Mouse (Mus musculus): ENCODE measurements at regions not wholly inside any gene's neighbourhood (a gene's known extent, or its start where the extent isn't known, plus 50 kb on each side); places are given as distances from the start of the nearest gene placed in this dataset.

GRCm38 (mm10) chr7:133469106-133469505 is 132.9 kb downstream of the Tex36 start:
- no peak for DNase-seq (ENCODE audit: low spot score in 2 of 2)

DNA sequence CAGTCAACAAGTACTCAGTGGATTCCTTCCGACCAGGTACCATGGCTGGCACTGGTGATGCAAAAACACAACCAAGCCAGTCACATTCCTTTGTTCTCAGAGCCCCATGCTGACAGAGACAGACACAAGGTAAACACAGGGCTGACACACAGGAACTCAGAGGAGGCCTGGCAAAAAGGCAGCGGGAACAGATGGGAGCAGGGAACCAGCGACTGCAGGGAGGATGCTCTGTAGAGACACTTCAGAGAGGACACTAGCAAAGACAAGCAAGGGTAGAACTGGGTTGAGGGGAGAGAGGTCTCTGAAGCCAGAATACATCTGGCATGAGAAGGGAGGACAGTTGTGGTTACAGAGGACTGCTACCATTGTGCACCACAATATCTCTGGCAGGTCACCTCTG is 133.6 kb downstream of the Tex36 start:
- DNase-seq (ENCODE audit: low spot score in 2 of 2) = no peak

DNA sequence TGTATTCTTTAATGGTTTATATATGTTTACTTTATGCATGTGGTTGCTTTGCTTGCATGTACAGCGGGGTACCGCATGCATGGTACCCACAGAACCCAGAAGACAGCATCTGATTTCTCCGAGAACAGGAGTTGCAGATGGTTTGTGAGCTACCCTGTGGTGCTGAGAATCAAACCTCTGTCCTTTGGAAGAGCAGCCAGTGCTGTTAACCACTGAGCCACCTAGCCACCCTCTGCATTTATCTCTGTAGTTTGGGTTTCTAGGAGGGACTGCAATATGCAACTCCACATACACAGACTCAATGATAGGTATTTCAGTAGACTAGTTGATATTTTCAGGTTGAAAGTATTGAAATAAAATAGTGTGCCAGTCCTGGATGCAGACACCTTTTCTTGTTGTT is 134.4 kb downstream of the Tex36 start:
- no peak for DNase-seq (ENCODE audit: low spot score in 2 of 2)

DNA sequence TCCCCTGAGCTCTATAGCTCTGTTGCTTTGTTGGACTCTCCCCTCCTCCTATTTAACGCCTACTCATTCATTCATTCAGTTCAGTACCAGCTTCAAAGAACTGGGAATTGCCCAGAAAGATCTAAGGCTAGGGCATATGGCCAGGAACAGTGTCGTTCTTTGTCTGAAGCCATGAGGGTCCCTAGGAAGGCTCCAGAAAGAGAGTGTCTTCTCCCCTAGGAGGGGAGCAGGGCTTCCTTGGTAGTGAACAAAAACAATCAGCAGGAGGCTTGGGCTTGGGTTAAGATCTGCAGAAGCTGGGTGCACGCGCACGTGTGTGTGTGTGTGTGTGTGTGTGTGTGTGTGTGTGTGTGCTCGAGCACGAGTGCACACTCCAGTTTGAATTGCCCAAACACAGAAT is 142.7 kb downstream of the Tex36 start:
- no peak for DNase-seq (ENCODE audit: low spot score in 2 of 2)

GRCm38 (mm10) chr7:133457436-133458324 is 144.3 kb downstream of the Tex36 start:
- DNase-seq (ENCODE audit: low spot score in 2 of 2) = no peak

GRCm38 (mm10) chr7:133450246-133450645 is 151.7 kb downstream of the Tex36 start:
- DNase-seq (ENCODE audit: low spot score in 2 of 2) = no peak

DNA sequence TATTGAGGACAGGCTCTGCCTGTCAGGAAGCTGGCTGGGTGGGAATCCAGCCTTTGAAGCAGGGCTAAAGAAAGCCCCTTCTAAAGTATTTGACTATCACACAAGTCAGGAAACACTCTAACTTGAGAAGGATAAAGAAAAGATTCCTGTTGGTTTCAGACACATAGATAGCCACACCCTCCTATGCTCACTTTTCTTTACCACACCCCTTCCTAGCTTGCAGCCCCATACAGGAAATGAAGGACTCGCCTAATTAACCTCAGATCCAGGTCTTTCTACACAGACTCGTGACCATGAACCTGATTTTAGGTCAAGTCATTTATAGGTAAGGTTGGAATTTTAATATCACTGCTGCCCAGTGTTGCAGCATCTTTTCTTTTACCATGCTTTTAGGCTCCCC is 154.9 kb downstream of the Tex36 start:
- no peak for DNase-seq (ENCODE audit: low spot score in 2 of 2)

GRCm38 (mm10) chr7:133441661-133442060 is 160.3 kb downstream of the Tex36 start:
- DNase-seq (ENCODE audit: low spot score in 2 of 2) = no peak

GRCm38 (mm10) chr7:133441169-133441568 is 160.8 kb downstream of the Tex36 start:
- DNase-seq (ENCODE audit: low spot score in 2 of 2) = no peak

GRCm38 (mm10) chr7:133440711-133441110 is 161.2 kb downstream of the Tex36 start:
- no peak for DNase-seq (ENCODE audit: low spot score in 2 of 2)

DNA sequence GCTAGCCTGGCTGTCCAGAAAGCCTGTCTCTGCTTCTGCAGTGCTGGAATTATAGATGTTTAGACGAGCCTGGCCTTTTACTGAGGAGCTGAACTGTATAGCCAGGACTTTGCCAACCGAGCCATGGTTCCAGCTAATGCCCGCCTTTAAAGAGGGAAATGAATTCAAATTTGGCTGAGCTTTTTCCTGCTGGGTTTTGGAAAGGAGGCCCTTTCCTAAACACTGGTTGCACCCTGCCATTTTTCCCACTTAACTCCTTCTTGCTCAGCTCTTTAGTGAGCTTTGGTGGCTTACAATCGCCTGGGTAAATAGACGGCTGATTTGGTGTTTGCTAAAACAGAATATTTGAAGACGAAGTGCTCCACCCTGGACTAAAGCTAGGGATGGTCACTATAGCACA is 161.9 kb downstream of the Tex36 start:
- no peak for DNase-seq (ENCODE audit: low spot score in 2 of 2)

DNA sequence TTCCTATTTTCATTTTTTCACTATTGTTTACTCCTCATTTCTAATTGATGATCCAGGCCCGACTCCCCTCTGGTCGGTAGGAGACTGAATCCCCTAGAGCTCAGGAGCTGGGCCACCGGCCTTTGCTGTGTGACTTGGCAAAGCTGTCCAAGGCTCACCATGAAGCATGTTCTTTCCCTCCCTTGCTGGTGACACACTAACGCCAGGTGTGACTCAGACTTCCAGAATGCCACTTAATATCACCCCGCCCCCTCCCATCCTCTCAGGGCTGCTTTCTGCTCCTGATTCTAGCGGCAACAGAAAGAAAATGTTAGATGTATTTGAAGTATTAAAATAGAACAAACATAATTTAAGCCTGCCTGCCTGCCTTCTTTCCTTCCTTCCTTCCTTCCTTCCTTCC is 163.3 kb downstream of the Tex36 start:
- DNase-seq (ENCODE audit: low spot score in 2 of 2) = no peak

- no peak for DNase-seq (ENCODE audit: low spot score in 2 of 2)
Observed at GRCm38 (mm10) chr7:133437866-133438265, 164.1 kb downstream of the Tex36 start.

DNA sequence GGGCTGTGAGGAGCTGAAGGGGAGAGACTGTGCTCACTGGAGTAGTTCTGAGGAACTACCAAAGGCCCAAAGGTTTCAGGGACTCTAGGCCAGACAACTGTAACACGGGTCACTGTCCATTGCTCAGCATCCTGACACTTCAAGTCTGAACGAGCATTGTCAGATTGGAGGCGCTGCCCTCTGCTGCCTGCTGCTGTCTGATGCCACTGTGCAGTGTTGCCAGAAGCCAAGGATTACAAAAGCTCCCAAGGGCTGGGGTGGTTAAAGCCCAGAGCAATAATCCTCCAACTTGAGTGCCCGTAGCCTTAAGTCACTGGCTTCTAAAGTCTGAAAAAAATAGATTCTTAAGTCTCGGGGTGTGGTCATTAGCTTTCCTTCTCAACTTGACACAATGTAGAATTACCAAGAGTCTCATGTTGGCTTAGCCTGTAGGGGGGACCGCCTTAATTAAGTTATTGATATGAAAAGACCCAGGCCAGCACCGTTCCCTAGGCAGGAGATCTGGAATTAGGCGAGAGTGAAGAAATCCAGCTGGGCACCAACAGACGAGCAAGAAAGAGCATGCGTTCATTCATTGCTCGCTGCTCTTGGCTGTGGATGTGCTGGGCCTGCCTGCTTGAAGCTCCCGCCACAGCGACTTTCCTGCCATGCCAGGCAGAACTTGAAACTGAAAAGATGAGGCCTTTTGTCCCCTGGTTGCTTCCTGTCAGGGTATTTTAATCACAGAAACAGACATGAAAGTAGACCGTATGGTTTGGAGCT is 166.2 kb downstream of the Tex36 start:
- no peak for DNase-seq (ENCODE audit: low spot score in 2 of 2)

GRCm38 (mm10) chr7:133434027-133434820 is 167.7 kb downstream of the Tex36 start:
- DNase-seq (ENCODE audit: low spot score in 2 of 2) = no peak

- DNase-seq (ENCODE audit: low spot score in 2 of 2) = no peak
Observed at GRCm38 (mm10) chr7:133432343-133432742, 169.6 kb downstream of the Tex36 start.

DNA sequence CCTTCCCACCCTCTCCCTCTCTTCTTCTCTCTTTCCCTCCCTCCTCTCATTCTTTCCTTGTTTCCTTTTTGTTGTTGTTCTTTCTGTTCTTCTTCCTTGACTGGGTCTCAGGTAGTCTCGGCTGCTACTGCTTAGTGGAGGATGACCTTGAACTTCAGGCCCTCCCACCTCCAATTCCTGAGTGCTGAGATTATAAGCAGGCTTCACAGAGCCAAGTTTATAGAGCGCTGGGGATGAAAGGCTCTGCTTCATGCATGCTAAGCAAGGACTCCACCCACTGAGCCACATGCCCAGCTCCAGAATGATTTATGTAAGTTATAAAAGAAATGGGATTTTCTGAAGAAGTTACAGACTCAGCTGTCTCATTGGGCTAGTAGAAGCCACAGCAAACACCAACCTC is 199.9 kb downstream of the Tex36 start:
- DNase-seq (ENCODE audit: low spot score in 2 of 2) = no peak

GRCm38 (mm10) chr7:133400691-133401090 is 201.3 kb downstream of the Tex36 start:
- no peak for DNase-seq (ENCODE audit: low spot score in 2 of 2)

DNA sequence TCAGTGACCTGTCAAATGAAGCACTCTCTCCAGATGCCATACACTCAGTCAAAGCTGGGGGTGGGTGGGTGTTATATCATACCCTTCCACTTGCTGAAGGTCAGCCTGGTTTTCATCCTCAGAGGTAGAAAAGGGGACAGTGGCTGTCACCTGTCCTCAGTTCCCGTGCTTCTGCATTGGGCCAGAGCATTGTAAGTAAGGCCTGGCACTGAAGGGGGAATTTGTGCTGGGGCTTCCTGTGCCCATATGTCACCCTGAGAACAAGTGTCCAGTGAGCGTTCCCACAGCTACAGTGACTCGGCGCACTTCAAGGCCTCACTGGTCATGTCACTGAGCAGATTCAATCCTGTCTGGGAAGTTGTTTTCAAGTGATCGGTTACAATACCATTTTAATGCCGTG is 213.2 kb downstream of the Tex36 start:
- DNase-seq (ENCODE audit: low spot score in 2 of 2) = no peak

DNA sequence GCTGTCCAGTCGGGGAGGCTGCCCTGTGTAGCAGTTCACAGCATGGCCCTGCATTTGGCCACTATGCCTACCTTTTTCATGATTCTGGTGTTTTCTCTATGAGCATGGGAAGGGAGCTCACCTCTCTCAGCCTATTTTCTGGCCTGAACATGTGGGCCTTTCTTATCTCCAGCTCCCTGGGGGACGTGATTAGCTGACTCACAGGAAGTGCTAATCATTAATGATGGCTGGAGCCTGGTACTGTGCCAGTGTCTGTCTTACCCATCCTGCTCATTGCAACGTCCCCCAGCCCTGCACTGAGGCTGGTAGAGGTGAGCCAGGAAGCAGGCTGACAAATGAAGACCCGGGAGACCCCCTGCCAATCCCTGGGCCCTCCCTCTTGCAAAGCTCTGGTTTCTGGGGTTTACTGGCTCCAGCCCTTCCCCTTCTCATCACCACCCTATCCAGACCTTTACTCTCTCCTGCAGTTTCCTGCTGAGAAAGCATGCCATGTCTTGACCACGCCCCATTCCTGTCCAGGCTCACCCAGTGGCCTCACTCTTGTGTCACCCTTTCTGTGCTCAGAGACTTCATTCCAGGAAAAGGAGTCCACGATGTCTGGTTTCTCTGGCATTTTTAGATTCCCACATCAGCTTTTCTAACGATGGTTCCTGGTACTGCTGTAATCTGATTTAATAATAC is 219.8 kb downstream of the Tex36 start:
- no peak for DNase-seq (ENCODE audit: low spot score in 2 of 2)

DNA sequence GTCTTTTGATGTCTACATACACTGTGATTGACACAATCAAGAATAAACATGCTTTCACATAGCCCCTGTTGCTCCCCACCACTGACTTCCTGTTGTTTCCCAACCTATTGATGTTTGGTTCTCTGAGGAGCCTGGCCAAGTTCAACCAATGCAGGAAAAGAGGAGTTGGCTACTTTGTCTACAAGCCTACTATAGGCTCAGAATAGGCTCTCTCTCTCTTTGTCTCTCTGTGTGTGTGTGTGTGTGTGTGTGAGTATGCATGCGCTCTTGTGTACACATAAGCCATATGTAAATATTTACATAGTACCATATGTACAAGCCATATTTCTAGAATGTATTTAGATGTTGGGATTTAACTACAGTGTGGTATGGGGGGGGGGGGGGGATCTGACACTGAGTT is 222.6 kb downstream of the Tex36 start:
- no peak for DNase-seq (ENCODE audit: low spot score in 2 of 2)

DNA sequence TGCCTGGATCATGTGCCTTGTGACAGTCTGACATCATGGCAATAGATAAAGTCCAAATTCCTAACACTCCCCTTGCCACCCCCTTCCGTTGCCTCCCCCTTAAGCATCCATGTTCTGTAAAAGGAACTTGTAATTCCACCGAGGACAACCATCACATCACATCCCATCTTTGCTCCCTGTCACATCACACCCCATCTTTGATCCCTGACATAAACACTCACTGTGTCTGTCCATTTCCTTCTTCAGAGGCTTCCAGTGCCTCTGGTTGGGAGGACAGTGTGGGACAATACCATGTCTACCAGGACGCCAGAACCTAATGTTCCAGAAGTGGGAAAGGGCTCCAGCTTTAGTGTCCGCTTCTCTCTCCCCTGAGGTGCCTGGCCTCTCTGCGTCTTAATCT is 223.6 kb downstream of the Tex36 start:
- no peak for DNase-seq (ENCODE audit: low spot score in 2 of 2)

All from frontal cortex, postnatal 25 days (tissue).